Mouse (Mus musculus) MEL (cell line): Measurements from ENCODE around the gene Synpr. TPM values are rescaled to one million over a fixed set of nuclear protein-coding genes. Genes with fewer than 3 reads are reported as not detected.

Source experiments
- DNase-seq: peaks from one replicate; pipeline ENCODE4 v3.0.0; 2011; ENCODE audit warnings: low read depth, low spot score
- H3K27ac ChIP-seq: 2 replicates; pipeline ENCODE4 v1.5.1; 2012; ENCODE audit warnings: low read depth, mild to moderate bottlenecking, control low read depth, low read length, moderate library complexity; ENCODE audit not compliant: control insufficient read depth
- H3K27me3 ChIP-seq, 2 experiments: fragments of 150-350 bp in 1 of 2; sonication (generic) in 1 of 2; 2 replicates each; pipeline ENCODE4 v1.6.1; 2012; ENCODE audit warnings: low read length in 2 of 2, mild to moderate bottlenecking in 2 of 2, improper control_type of control experiment in 1 of 2, moderate library complexity in 1 of 2; ENCODE audit not compliant: insufficient read depth in 2 of 2, control insufficient read depth in 1 of 2
- H3K36me3 ChIP-seq, 2 experiments: 2 replicates each; pipeline ENCODE4 v1.6.1; 2012 to 2014; ENCODE audit warnings: low read length in 2 of 2, improper control_type of control experiment in 1 of 2, inconsistent platforms in 1 of 2, mild to moderate bottlenecking in 1 of 2; ENCODE audit not compliant: insufficient read depth in 2 of 2, control insufficient read depth in 1 of 2
- H3K4me1 ChIP-seq, 2 experiments: fragments of 150-350 bp in 1 of 2; sonication (generic) in 1 of 2; 2 replicates each; pipeline ENCODE4 v1.6.1; 2012; ENCODE audit warnings: low read length in 2 of 2, improper control_type of control experiment in 1 of 2, mild to moderate bottlenecking in 1 of 2; ENCODE audit not compliant: insufficient read depth in 2 of 2, control insufficient read depth in 1 of 2
- H3K4me3 ChIP-seq, 2 experiments: fragments of 150-350 bp in 1 of 2; sonication (generic) in 1 of 2; 2 replicates each; pipeline ENCODE4 v1.5.1; 2012; ENCODE audit warnings: low read depth in 2 of 2, low read length in 2 of 2, mild to moderate bottlenecking in 2 of 2, moderate library complexity in 2 of 2, control low read depth in 1 of 2, improper control_type of control experiment in 1 of 2; ENCODE audit not compliant: control insufficient read depth in 1 of 2, insufficient read depth in 1 of 2
- H3K79me2 ChIP-seq: 2 replicates; pipeline ENCODE4 v1.6.1; 2012; ENCODE audit warnings: mild to moderate bottlenecking, low read length, moderate library complexity; ENCODE audit not compliant: control insufficient read depth, poor library complexity, insufficient read depth
- H3K9ac ChIP-seq: 2 replicates; pipeline ENCODE4 v1.6.1; 2012; ENCODE audit warnings: low read depth, mild to moderate bottlenecking, control low read depth, low read length, moderate library complexity; ENCODE audit not compliant: control insufficient read depth, poor library complexity, severe bottlenecking
- H3K9me3 ChIP-seq: fragments of 150-350 bp; sonication (generic); replicated peaks from 2 replicates; pipeline ENCODE4 v1.6.1; 2012; ENCODE audit warnings: mild to moderate bottlenecking, low read length, improper control_type of control experiment, moderate library complexity; ENCODE audit not compliant: insufficient read depth
- CHD2 ChIP-seq: IDR thresholded peaks from 2 replicates; pipeline ENCODE4 v1.6.1; 2011; ENCODE audit warnings: low read length, improper control_type of control experiment
- CTCF ChIP-seq, 3 experiments: IDR thresholded peaks in 2 of 3; conservative IDR thresholded peaks in 1 of 3; 2 replicates each; pipeline ENCODE4 v1.5.1; 2011 to 2012; ENCODE audit warnings: low read length in 3 of 3, low read depth in 2 of 3, mild to moderate bottlenecking in 2 of 3, improper control_type of control experiment in 1 of 3, inconsistent platforms in 1 of 3, mixed read lengths in 1 of 3, moderate library complexity in 1 of 3; ENCODE audit not compliant: control insufficient read depth in 1 of 3, insufficient read depth in 1 of 3, poor library complexity in 1 of 3, severe bottlenecking in 1 of 3
- E2F4 ChIP-seq: IDR thresholded peaks from 2 replicates; pipeline ENCODE4 v1.6.1; 2011; ENCODE audit warnings: low read depth, low read length, improper control_type of control experiment, borderline replicate concordance
- ELF1 ChIP-seq: IDR thresholded peaks from 2 replicates; pipeline ENCODE4 v1.6.1; 2014; ENCODE audit warnings: low read depth, mild to moderate bottlenecking, inconsistent platforms, low read length, improper control_type of control experiment, moderate library complexity
- EP300 ChIP-seq, 2 experiments: IDR thresholded peaks; 2 replicates each; pipeline ENCODE4 v1.6.1; 2011; ENCODE audit warnings: improper control_type of control experiment in 2 of 2, low read length in 2 of 2, low read depth in 1 of 2, mild to moderate bottlenecking in 1 of 2
- GABPA ChIP-seq: IDR thresholded peaks from 2 replicates; pipeline ENCODE4 v1.6.1; 2012; ENCODE audit warnings: low read depth, mild to moderate bottlenecking, inconsistent platforms, low read length, improper control_type of control experiment, moderate library complexity
- GATA1 ChIP-seq: IDR thresholded peaks from 2 replicates; pipeline ENCODE4 v1.6.1; 2011; ENCODE audit warnings: low read depth, low read length, improper control_type of control experiment
- HCFC1 ChIP-seq: IDR thresholded peaks from 2 replicates; pipeline ENCODE4 v1.6.1; 2012; ENCODE audit warnings: low read depth, mild to moderate bottlenecking, inconsistent platforms, low read length, improper control_type of control experiment, moderate library complexity
- KAT2A ChIP-seq: conservative IDR thresholded peaks from 2 replicates; pipeline ENCODE4 v1.6.1; 2012; ENCODE audit warnings: low read depth, low read length, improper control_type of control experiment, inconsistent platforms
- MAFK ChIP-seq: IDR thresholded peaks from 2 replicates; pipeline ENCODE4 v1.6.1; 2011; ENCODE audit warnings: low read depth, mild to moderate bottlenecking, low read length, improper control_type of control experiment, borderline replicate concordance
- MAX ChIP-seq: IDR thresholded peaks from 2 replicates; pipeline ENCODE4 v1.6.1; 2011; ENCODE audit warnings: low read length, improper control_type of control experiment
- MYC ChIP-seq: IDR thresholded peaks from 2 replicates; pipeline ENCODE4 v1.6.1; 2011; ENCODE audit warnings: low read depth, mild to moderate bottlenecking, low read length, improper control_type of control experiment, moderate library complexity
- POLR2A ChIP-seq, 2 experiments: IDR thresholded peaks; 2 replicates each; pipeline ENCODE4 v1.6.1; 2011 to 2012; ENCODE audit warnings: low read length in 2 of 2, mild to moderate bottlenecking in 2 of 2, control low read depth in 1 of 2, improper control_type of control experiment in 1 of 2, low read depth in 1 of 2, moderate library complexity in 1 of 2; ENCODE audit not compliant: control insufficient read depth in 1 of 2, insufficient read depth in 1 of 2, poor library complexity in 1 of 2
- POLR2AphosphoS2 ChIP-seq: IDR thresholded peaks from 2 replicates; pipeline ENCODE4 v1.6.1; 2011; ENCODE audit warnings: low read length, improper control_type of control experiment
- RCOR1 ChIP-seq: IDR thresholded peaks from 2 replicates; pipeline ENCODE4 v1.6.1; 2012; ENCODE audit warnings: low read depth, mild to moderate bottlenecking, inconsistent platforms, low read length, improper control_type of control experiment
- SIN3A ChIP-seq: IDR thresholded peaks from 2 replicates; pipeline ENCODE4 v1.6.1; 2012; ENCODE audit warnings: low read length, improper control_type of control experiment, inconsistent platforms
- TAL1 ChIP-seq: IDR thresholded peaks from 2 replicates; pipeline ENCODE4 v1.6.1; 2012; ENCODE audit warnings: mild to moderate bottlenecking, inconsistent platforms, low read length, moderate library complexity, mixed read lengths
- TBP ChIP-seq: IDR thresholded peaks from 2 replicates; pipeline ENCODE4 v1.8.0; 2011; ENCODE audit warnings: low read depth, low read length, improper control_type of control experiment
- USF1 ChIP-seq: IDR thresholded peaks from 2 replicates; pipeline ENCODE4 v1.6.1; 2014; ENCODE audit warnings: low read depth, mild to moderate bottlenecking, inconsistent platforms, low read length, improper control_type of control experiment, moderate library complexity
- polyA plus RNA-seq, 2 experiments: library from polyadenylated mRNA; stranded (reverse) in 1 of 2; unstranded in 1 of 2; fragments of >175 nt in 1 of 2; fragments of >200 nt in 1 of 2; gene quantifications; 2 replicates each; pipeline versions ENCODE4 v1.2.1 to v1.2.4; 2012; ENCODE audit warnings: low replicate concordance in 2 of 2, low read depth in 1 of 2; ENCODE audit not compliant: insufficient read length in 2 of 2, insufficient read depth in 1 of 2, missing spikeins in 1 of 2
- total RNA-seq: library from RNA; depleted of rRNA; stranded (reverse); fragments of 300-350 nt; gene quantifications from 2 replicates; pipeline ENCODE4 v1.2.3, GENCODE M21; 2012

Synpr gene
- total and polyA plus RNA-seq, 3 experiments: not detected

- H3K79me2 ChIP-seq: no peaks in the 10 kb centered on the region
- no peak for TF ChIP-seq MAX
- no peak for TF ChIP-seq GATA1
- TF ChIP-seq ELF1: no peak
- no peak for TF ChIP-seq CTCF (IDR thresholded peaks at IDR 0.05 in 2 of 3, conservative IDR thresholded peaks at IDR 0.05 in 1 of 3; ENCODE audit: control insufficient read depth in 1 of 3, insufficient read depth in 1 of 3, low read depth in 2 of 3, low read length in 3 of 3, poor library complexity in 1 of 3, severe bottlenecking in 1 of 3)
- no peak for TF ChIP-seq HCFC1
- no peak for TF ChIP-seq TAL1
- TF ChIP-seq POLR2AphosphoS2: no peak
- TF ChIP-seq MYC: no peak
- no peak for TF ChIP-seq TBP
- TF ChIP-seq POLR2A (IDR thresholded peaks at IDR 0.05; ENCODE audit: control insufficient read depth in 1 of 2, insufficient read depth in 1 of 2, low read depth in 1 of 2, low read length in 2 of 2, poor library complexity in 1 of 2): no peak
- TF ChIP-seq CHD2: no peak
- TF ChIP-seq USF1: no peak
- no peak for TF ChIP-seq GABPA
- no peaks in the 10 kb centered on the region for H3K36me3 ChIP-seq
- H3K4me3 ChIP-seq: no peak overlapping the region
- H3K9me3 ChIP-seq: no peaks in the 10 kb centered on the region
- no peaks in the 10 kb centered on the region for H3K27me3 ChIP-seq
- H3K27ac ChIP-seq: no peak overlapping the region
- DNase-seq: no peak
- H3K4me1 ChIP-seq: no peaks in the 10 kb centered on the region
- H3K9ac ChIP-seq: no peak overlapping the region
These were observed 59.7 kb downstream of the Synpr start for GRCm38 (mm10) chr14:13344240-13344639.

GRCm38 (mm10) chr14:13349170-13349865, 64.7 kb downstream of the Synpr start:
- Histone ChIP-seq H3K4me3 (no peak overlapping the region), H3K36me3 (no peaks in the 10 kb centered on the region), H3K79me2 (no peaks in the 10 kb centered on the region), H3K27me3 (no peaks in the 10 kb centered on the region), H3K4me1 (no peaks in the 10 kb centered on the region), H3K9me3 (no peaks in the 10 kb centered on the region), H3K27ac (no peak overlapping the region), H3K9ac (no peak overlapping the region)
- no peak for TF ChIP-seq KAT2A
- no peak for TF ChIP-seq USF1
- TF ChIP-seq CHD2: no peak
- TF ChIP-seq TBP: no peak
- TF ChIP-seq ELF1: no peak
- no peak for TF ChIP-seq POLR2AphosphoS2
- no peak for TF ChIP-seq MAX
- TF ChIP-seq RCOR1: no peak
- no peak for TF ChIP-seq MAFK
- no peak for TF ChIP-seq E2F4
- TF ChIP-seq POLR2A (IDR thresholded peaks at IDR 0.05; ENCODE audit: control insufficient read depth in 1 of 2, insufficient read depth in 1 of 2, low read depth in 1 of 2, low read length in 2 of 2, poor library complexity in 1 of 2): no peak
- no peak for TF ChIP-seq SIN3A
- no peak for TF ChIP-seq EP300 (IDR thresholded peaks at IDR 0.05; ENCODE audit: low read depth in 1 of 2, low read length in 2 of 2)
- no peak for TF ChIP-seq MYC
- DNase-seq: no peak
